Mouse (Mus musculus) gastrocnemius, adult 2 months (tissue): ENCODE results near the gene Btla. TPM values are rescaled to one million over a fixed set of nuclear protein-coding genes. Genes with fewer than 3 reads are reported as not detected.

Source experiments
- DNase-seq: peaks from one replicate; pipeline ENCODE4 v3.0.0; 2022
- H3K27ac ChIP-seq: fragments of 200-600 bp; 2 replicates; pipeline ENCODE4 v1.8.1; 2022; ENCODE audit warnings: mild to moderate bottlenecking
- H3K4me3 ChIP-seq: fragments of 200-600 bp; 2 replicates; pipeline ENCODE4 v1.8.1; 2022; ENCODE audit warnings: mild to moderate bottlenecking, moderate library complexity
- CTCF ChIP-seq: fragments of 200-600 bp; IDR thresholded peaks from 2 replicates; pipeline ENCODE4 v1.8.1; 2022; ENCODE audit warnings: antibody characterized with exemption, mild to moderate bottlenecking, moderate library complexity
- intact Hi-C: fragments of 180-260 bp; cut with DNase I; formaldehyde crosslinking; loops from one replicate; pipeline ENCODE4 v1.15.1; 2025
- long read RNA-seq, 2 experiments: library from polyadenylated mRNA; stranded (forward); transcript quantifications; one replicate each; pipeline ENCODE4 v2.0.0; 2021
- total RNA-seq, 2 experiments: library from RNA; stranded (reverse); gene quantifications; 2 replicates each; pipeline ENCODE4 v1.2.3; 2021

Btla gene
- under 1 TPM; 0.17 to 0.28 TPM for total RNA-seq
- long read RNA-seq, experiment 1, result 0 reads
- long read RNA-seq, experiment 2, result 0 reads

- no peak for TF ChIP-seq CTCF
- intact Hi-C loops, result no loop called here
- no peak within 1 kb of the TSS for H3K4me3 ChIP-seq
These were observed at the start of gene Btla for GRCm38 (mm10) chr16:45223648-45224388. TSS of gene Btla (plus strand) at chr16:45224315.

GRCm38 (mm10) chr16:45178552-45178951 is 45.6 kb upstream of the Btla start:
- DNase-seq, result no peak
- Histone ChIP-seq H3K27ac (no peak overlapping the region), H3K4me3 (no peak overlapping the region)
- no peak for TF ChIP-seq CTCF
- intact Hi-C loops, result no loop called here

More at GRCm38 (mm10) chr16:45223648-45224388, at the start of gene Btla:
- DNase-seq, result no peak
- no peak within 1 kb of the TSS; the same call in 1 of the 2 replicates for H3K27ac ChIP-seq

GRCm38 (mm10) chr16:45181824-45182223 is 42.3 kb upstream of the Btla start:
- intact Hi-C loops, result no loop called here

GRCm38 (mm10) chr16:45192613-45193012 is 31.5 kb upstream of the Btla start:
- no peak overlapping the region for H3K27ac ChIP-seq
- DNase-seq, result peak; percentile 68
- intact Hi-C loops, result loop anchor here (1.0 kb wide), 1 partner anchor 436 kb away; no protein-coding TSS in a partner anchor
- peak; percentile 93 for TF ChIP-seq CTCF
- no peak overlapping the region for H3K4me3 ChIP-seq

More at GRCm38 (mm10) chr16:45181824-45182223, 42.3 kb upstream of the Btla start:
- DNase-seq, result no peak
- Histone ChIP-seq H3K4me3 (no peak overlapping the region), H3K27ac (no peak overlapping the region)
- no peak for TF ChIP-seq CTCF

- peak; percentile 76 for TF ChIP-seq CTCF
- DNase-seq, result peak; percentile 35
- H3K4me3 ChIP-seq, result no peak overlapping the region
- no peak overlapping the region for H3K27ac ChIP-seq
- intact Hi-C loops, result loop anchor here (2.0 kb wide), 1 partner anchor 218 kb away; no protein-coding TSS in a partner anchor
These were observed 27.3 kb upstream of the Btla start for GRCm38 (mm10) chr16:45196816-45197215.

- DNase-seq, result no peak
- no peak overlapping the region for H3K4me3 ChIP-seq
- TF ChIP-seq CTCF, result no peak
- no peak overlapping the region for H3K27ac ChIP-seq
- intact Hi-C loops, result no loop called here
These were observed 22.7 kb upstream of the Btla start for GRCm38 (mm10) chr16:45201395-45201794.

GRCm38 (mm10) chr16:45204438-45204837 is 19.7 kb upstream of the Btla start:
- no peak for DNase-seq
- intact Hi-C loops, result no loop called here
- Histone ChIP-seq H3K27ac (no peak overlapping the region), H3K4me3 (no peak overlapping the region)
- no peak for TF ChIP-seq CTCF

- Histone ChIP-seq H3K27ac (no peak overlapping the region), H3K4me3 (no peak overlapping the region)
- no peak for TF ChIP-seq CTCF
- no peak for DNase-seq
- intact Hi-C loops, result no loop called here
These were observed 19.1 kb upstream of the Btla start for GRCm38 (mm10) chr16:45204859-45205670.

GRCm38 (mm10) chr16:45222016-45222415 is 2.1 kb upstream of the Btla start:
- H3K27ac ChIP-seq, result no peak overlapping the region
- no peak for DNase-seq
- no peak overlapping the region for H3K4me3 ChIP-seq
- intact Hi-C loops, result no loop called here
- no peak for TF ChIP-seq CTCF

GRCm38 (mm10) chr16:45222771-45223170 is 1.3 kb upstream of the Btla start:
- TF ChIP-seq CTCF, result no peak
- no peak for DNase-seq
- intact Hi-C loops, result no loop called here
- no peak overlapping the region for H3K27ac ChIP-seq
- no peak overlapping the region for H3K4me3 ChIP-seq

- no peak for TF ChIP-seq CTCF
- Histone ChIP-seq H3K27ac (no peak overlapping the region), H3K4me3 (no peak overlapping the region)
- DNase-seq, result no peak
- intact Hi-C loops, result no loop called here
These were observed 405 bp downstream of the Btla start for GRCm38 (mm10) chr16:45224431-45225008.

GRCm38 (mm10) chr16:45227002-45227401 is 2.9 kb downstream of the Btla start:
- H3K27ac ChIP-seq, result no peak overlapping the region
- no peak for TF ChIP-seq CTCF
- no peak for DNase-seq
- no peak overlapping the region for H3K4me3 ChIP-seq
- intact Hi-C loops, result no loop called here

GRCm38 (mm10) chr16:45231296-45231695 is 7.2 kb downstream of the Btla start:
- intact Hi-C loops, result no loop called here
- TF ChIP-seq CTCF, result no peak
- DNase-seq, result no peak
- no peak overlapping the region for H3K27ac ChIP-seq
- H3K4me3 ChIP-seq, result no peak overlapping the region
